Mouse (Mus musculus): ENCODE data around the gene Gpr3. TPM values are rescaled to one million over a fixed set of nuclear protein-coding genes. Genes with fewer than 3 reads are reported as not detected.

Gpr3 gene
- polyA plus RNA-seq, 1 experiment, result 0.40 TPM

DNA sequence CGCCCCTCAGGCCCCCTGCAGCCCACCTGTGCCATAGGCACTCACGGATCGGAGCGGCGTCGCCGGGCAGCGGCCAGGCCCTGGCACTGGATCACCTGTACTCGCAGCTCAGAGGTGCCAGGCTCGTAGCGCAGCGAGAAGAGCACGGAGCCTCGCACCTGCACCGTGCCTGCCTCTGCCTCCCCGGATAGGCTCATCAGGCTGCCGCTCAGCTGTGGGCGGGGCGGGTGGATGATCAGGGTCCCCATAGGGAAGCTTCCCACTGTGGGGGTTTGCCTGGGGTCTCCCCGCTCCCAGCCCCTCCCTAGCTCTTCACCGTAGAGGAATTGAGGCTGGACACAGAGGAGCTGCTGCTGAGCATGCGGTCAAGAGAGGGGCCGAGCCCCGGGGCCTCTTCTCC is 44.5 kb upstream of the Gpr3 start:
- Histone ChIP-seq H3K4me3 (no peak overlapping the region), H3K27me3 (ENCODE audit: control insufficient read depth, insufficient read depth, insufficient read length) (peaks cover 13% of the 10 kb centered on the region), H3K36me3 (ENCODE audit: control insufficient read depth, insufficient read depth) (no peaks in the 10 kb centered on the region), H3K79me2 (ENCODE audit: control insufficient read depth, insufficient read depth) (no peaks in the 10 kb centered on the region), H3K4me2 (ENCODE audit: low read depth) (no peak overlapping the region), H3ac (ENCODE audit: control insufficient read depth, insufficient read length) (no peak overlapping the region)
- TF ChIP-seq E2F4 (IDR thresholded peaks at IDR 0.05; ENCODE audit: insufficient read depth) (no peak), CEBPB (IDR thresholded peaks at IDR 0.05; ENCODE audit: insufficient read depth, poor library complexity, severe bottlenecking) (no peak), POLR2AphosphoS2 (IDR thresholded peaks at IDR 0.05; ENCODE audit: insufficient read length, low read depth) (no peak), MAX (IDR thresholded peaks at IDR 0.05; ENCODE audit: low read depth) (no peak), USF1 (IDR thresholded peaks at IDR 0.05; ENCODE audit: low read depth) (no peak), SRF (IDR thresholded peaks at IDR 0.05; ENCODE audit: control insufficient read depth, insufficient read length, low read depth) (no peak), MYOD1 (IDR thresholded peaks at IDR 0.05; ENCODE audit: control insufficient read depth in 1 of 3, insufficient read length in 2 of 3, low read depth in 2 of 3) (no peak), TCF3 (IDR thresholded peaks at IDR 0.05; ENCODE audit: insufficient read length, low read depth) (no peak), POLR2A (IDR thresholded peaks at IDR 0.05; ENCODE audit: insufficient read length, low read depth) (no peak), REST (IDR thresholded peaks at IDR 0.05; ENCODE audit: insufficient read depth, insufficient read length) (no peak), MYOG (IDR thresholded peaks at IDR 0.05; ENCODE audit: control insufficient read depth in 1 of 3, insufficient read depth in 1 of 3, insufficient read length in 2 of 3, low read depth in 2 of 3) (no peak), TCF12 (IDR thresholded peaks at IDR 0.05; ENCODE audit: insufficient read depth, poor library complexity, severe bottlenecking) (no peak)

DNA sequence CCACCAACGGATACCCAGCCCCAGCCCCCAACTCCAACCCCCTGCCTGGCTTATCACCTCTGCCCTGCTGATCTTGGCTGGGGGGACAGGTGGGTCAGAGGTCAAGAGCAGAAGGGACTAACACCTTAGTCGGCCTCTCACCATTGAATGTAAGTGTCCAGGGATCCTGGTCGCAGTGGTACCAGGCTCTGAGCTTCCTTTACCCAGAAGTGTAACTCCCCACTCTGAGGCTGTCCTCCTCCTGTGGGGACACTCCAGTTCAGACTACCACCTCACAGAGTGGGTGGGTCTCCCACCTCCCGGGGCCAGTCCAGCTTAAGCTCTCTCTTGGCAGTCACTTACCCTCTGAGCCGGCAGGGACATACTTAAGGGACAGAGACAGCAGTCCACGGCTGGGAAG is 43.1 kb upstream of the Gpr3 start:
- Histone ChIP-seq H3K79me2 (ENCODE audit: control insufficient read depth, insufficient read depth) (no peaks in the 10 kb centered on the region), H3K27me3 (ENCODE audit: control insufficient read depth, insufficient read depth, insufficient read length) (peaks cover 13% of the 10 kb centered on the region), H3K36me3 (ENCODE audit: control insufficient read depth, insufficient read depth) (no peaks in the 10 kb centered on the region), H3ac (ENCODE audit: control insufficient read depth, insufficient read length) (no peak overlapping the region), H3K4me3 (no peak overlapping the region), H3K4me2 (ENCODE audit: low read depth) (no peak overlapping the region)
- TF ChIP-seq SRF (IDR thresholded peaks at IDR 0.05; ENCODE audit: control insufficient read depth, insufficient read length, low read depth) (no peak), REST (IDR thresholded peaks at IDR 0.05; ENCODE audit: insufficient read depth, insufficient read length) (no peak), MAX (IDR thresholded peaks at IDR 0.05; ENCODE audit: low read depth) (no peak), TCF12 (IDR thresholded peaks at IDR 0.05; ENCODE audit: insufficient read depth, poor library complexity, severe bottlenecking) (no peak), USF1 (IDR thresholded peaks at IDR 0.05; ENCODE audit: low read depth) (no peak), POLR2AphosphoS2 (IDR thresholded peaks at IDR 0.05; ENCODE audit: insufficient read length, low read depth) (no peak), TCF3 (IDR thresholded peaks at IDR 0.05; ENCODE audit: insufficient read length, low read depth) (no peak), MYOD1 (IDR thresholded peaks at IDR 0.05; ENCODE audit: control insufficient read depth in 1 of 3, insufficient read length in 2 of 3, low read depth in 2 of 3) (no peak), POLR2A (IDR thresholded peaks at IDR 0.05; ENCODE audit: insufficient read length, low read depth) (no peak), E2F4 (IDR thresholded peaks at IDR 0.05; ENCODE audit: insufficient read depth) (no peak), CEBPB (IDR thresholded peaks at IDR 0.05; ENCODE audit: insufficient read depth, poor library complexity, severe bottlenecking) (no peak), MYOG (IDR thresholded peaks at IDR 0.05; ENCODE audit: control insufficient read depth in 1 of 3, insufficient read depth in 1 of 3, insufficient read length in 2 of 3, low read depth in 2 of 3) (no peak)

DNA sequence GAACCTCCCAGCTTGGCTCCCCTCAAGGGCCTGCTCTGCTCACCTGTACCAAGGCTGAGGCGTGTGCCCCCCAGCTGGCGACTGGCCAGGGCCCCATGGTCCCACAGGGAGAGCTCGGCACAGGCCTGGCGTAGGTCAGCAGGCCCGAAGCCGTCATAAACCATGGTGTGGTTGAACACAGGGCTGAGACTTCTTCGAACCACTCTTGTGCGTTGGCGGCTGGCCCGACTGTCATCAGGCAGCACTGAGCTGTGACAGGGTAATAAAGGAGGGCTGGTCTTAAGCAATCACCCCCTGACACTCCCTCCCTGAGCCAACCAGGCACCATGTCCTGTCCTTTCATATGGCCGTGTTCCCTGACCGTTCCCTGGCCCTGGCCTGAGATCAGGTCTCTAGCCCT is 41.1 kb upstream of the Gpr3 start:
- TF ChIP-seq MAX (IDR thresholded peaks at IDR 0.05; ENCODE audit: low read depth), result no peak
- no peak for TF ChIP-seq TCF12 (IDR thresholded peaks at IDR 0.05; ENCODE audit: insufficient read depth, poor library complexity, severe bottlenecking)
- no peak for TF ChIP-seq REST (IDR thresholded peaks at IDR 0.05; ENCODE audit: insufficient read depth, insufficient read length)
- no peak for TF ChIP-seq POLR2A (IDR thresholded peaks at IDR 0.05; ENCODE audit: insufficient read length, low read depth)
- no peak for TF ChIP-seq USF1 (IDR thresholded peaks at IDR 0.05; ENCODE audit: low read depth)
- TF ChIP-seq E2F4 (IDR thresholded peaks at IDR 0.05; ENCODE audit: insufficient read depth), result no peak
- TF ChIP-seq TCF3 (IDR thresholded peaks at IDR 0.05; ENCODE audit: insufficient read length, low read depth), result no peak
- no peak for TF ChIP-seq CEBPB (IDR thresholded peaks at IDR 0.05; ENCODE audit: insufficient read depth, poor library complexity, severe bottlenecking)
- TF ChIP-seq MYOD1 (IDR thresholded peaks at IDR 0.05; ENCODE audit: control insufficient read depth in 1 of 3, insufficient read length in 2 of 3, low read depth in 2 of 3), result no peak
- TF ChIP-seq POLR2AphosphoS2 (IDR thresholded peaks at IDR 0.05; ENCODE audit: insufficient read length, low read depth), result no peak
- TF ChIP-seq SRF (IDR thresholded peaks at IDR 0.05; ENCODE audit: control insufficient read depth, insufficient read length, low read depth), result no peak
- TF ChIP-seq MYOG (IDR thresholded peaks at IDR 0.05; ENCODE audit: control insufficient read depth in 1 of 3, insufficient read depth in 1 of 3, insufficient read length in 2 of 3, low read depth in 2 of 3), result no peak
- peaks cover 13% of the 10 kb centered on the region for H3K27me3 ChIP-seq (ENCODE audit: control insufficient read depth, insufficient read depth, insufficient read length)
- no peak overlapping the region for H3ac ChIP-seq (ENCODE audit: control insufficient read depth, insufficient read length)

DNA sequence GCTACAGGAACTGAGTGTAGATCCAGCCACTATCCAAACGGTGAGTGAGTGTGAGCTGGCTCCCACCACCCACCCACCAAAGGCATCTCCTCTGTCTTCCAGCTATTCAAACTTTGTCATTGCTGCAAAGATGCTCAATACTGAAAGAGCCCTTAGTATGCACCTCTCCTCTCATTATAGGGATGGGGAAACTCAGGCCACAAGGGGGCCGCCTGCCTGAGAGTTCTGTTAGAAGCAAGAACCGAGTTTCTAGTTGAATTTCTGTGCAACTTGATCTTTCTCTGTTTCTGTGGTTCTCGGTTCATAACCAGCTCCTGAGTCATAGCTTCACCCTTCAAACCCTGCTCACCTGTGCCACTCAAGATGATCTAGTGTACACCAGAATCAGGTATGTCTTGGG is 39.8 kb upstream of the Gpr3 start:
- H3K4me2 ChIP-seq (ENCODE audit: low read depth), result no peak overlapping the region
- H3K4me3 ChIP-seq, result no peak overlapping the region
- TF ChIP-seq CEBPB (IDR thresholded peaks at IDR 0.05; ENCODE audit: insufficient read depth, poor library complexity, severe bottlenecking) (no peak), POLR2A (IDR thresholded peaks at IDR 0.05; ENCODE audit: insufficient read length, low read depth) (no peak)
- H3K79me2 ChIP-seq (ENCODE audit: control insufficient read depth, insufficient read depth), result no peaks in the 10 kb centered on the region
- H3K36me3 ChIP-seq (ENCODE audit: control insufficient read depth, insufficient read depth), result no peaks in the 10 kb centered on the region
- peaks cover 8% of the 10 kb centered on the region for H3K27me3 ChIP-seq (ENCODE audit: control insufficient read depth, insufficient read depth, insufficient read length)
- no peak overlapping the region for H3ac ChIP-seq (ENCODE audit: control insufficient read depth, insufficient read length)

More for the DNA sequence above, 41.1 kb upstream of the Gpr3 start:
- H3K4me2 ChIP-seq (ENCODE audit: low read depth), result no peak overlapping the region
- H3K79me2 ChIP-seq (ENCODE audit: control insufficient read depth, insufficient read depth), result no peaks in the 10 kb centered on the region
- no peak overlapping the region for H3K4me3 ChIP-seq
- no peaks in the 10 kb centered on the region for H3K36me3 ChIP-seq (ENCODE audit: control insufficient read depth, insufficient read depth)

DNA sequence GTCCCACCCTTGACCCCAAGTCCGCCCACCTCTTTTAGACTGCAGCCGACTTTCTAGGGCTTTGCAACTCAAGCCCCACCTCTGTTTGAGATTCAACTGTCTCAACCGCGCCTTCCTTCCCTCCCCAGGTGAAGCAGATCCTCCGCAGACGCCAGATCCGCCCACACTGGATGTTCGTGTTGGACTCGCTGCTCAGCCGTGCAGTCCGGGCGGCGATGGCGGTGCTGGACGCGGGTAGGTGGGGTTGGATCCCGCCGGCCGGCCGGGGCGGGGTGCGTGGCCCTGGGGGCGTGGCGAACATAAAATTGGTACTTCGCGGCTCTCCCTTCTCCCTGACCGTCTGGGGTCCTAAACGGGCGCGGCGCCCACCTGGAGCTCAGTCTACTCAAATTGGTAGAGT is 38.9 kb upstream of the Gpr3 start:
- Histone ChIP-seq H3K27me3 (ENCODE audit: control insufficient read depth, insufficient read depth, insufficient read length) (peaks cover 6% of the 10 kb centered on the region), H3ac (ENCODE audit: control insufficient read depth, insufficient read length) (no peak overlapping the region), H3K4me2 (ENCODE audit: low read depth) (no peak overlapping the region), H3K36me3 (ENCODE audit: control insufficient read depth, insufficient read depth) (no peaks in the 10 kb centered on the region), H3K79me2 (ENCODE audit: control insufficient read depth, insufficient read depth) (no peaks in the 10 kb centered on the region), H3K4me3 (no peak overlapping the region)
- TF ChIP-seq POLR2AphosphoS2 (IDR thresholded peaks at IDR 0.05; ENCODE audit: insufficient read length, low read depth), result no peak
- TF ChIP-seq MAX (IDR thresholded peaks at IDR 0.05; ENCODE audit: low read depth), result no peak
- TF ChIP-seq CEBPB (IDR thresholded peaks at IDR 0.05; ENCODE audit: insufficient read depth, poor library complexity, severe bottlenecking), result no peak
- TF ChIP-seq TCF3 (IDR thresholded peaks at IDR 0.05; ENCODE audit: insufficient read length, low read depth), result no peak
- no peak for TF ChIP-seq E2F4 (IDR thresholded peaks at IDR 0.05; ENCODE audit: insufficient read depth)
- TF ChIP-seq SRF (IDR thresholded peaks at IDR 0.05; ENCODE audit: control insufficient read depth, insufficient read length, low read depth), result no peak
- no peak for TF ChIP-seq POLR2A (IDR thresholded peaks at IDR 0.05; ENCODE audit: insufficient read length, low read depth)
- no peak for TF ChIP-seq TCF12 (IDR thresholded peaks at IDR 0.05; ENCODE audit: insufficient read depth, poor library complexity, severe bottlenecking)
- TF ChIP-seq MYOG (IDR thresholded peaks at IDR 0.05; ENCODE audit: control insufficient read depth in 1 of 3, insufficient read depth in 1 of 3, insufficient read length in 2 of 3, low read depth in 2 of 3), result no peak
- TF ChIP-seq MYOD1 (IDR thresholded peaks at IDR 0.05; ENCODE audit: control insufficient read depth in 1 of 3, insufficient read length in 2 of 3, low read depth in 2 of 3), result no peak
- TF ChIP-seq USF1 (IDR thresholded peaks at IDR 0.05; ENCODE audit: low read depth), result no peak
- no peak for TF ChIP-seq REST (IDR thresholded peaks at IDR 0.05; ENCODE audit: insufficient read depth, insufficient read length)

Measured in myocyte (in vitro differentiated cells).